Mouse (Mus musculus): ENCODE measurements around the gene Lim2.

Gene Lim2

GRCm38 (mm10) chr7:43447801-43448200 lies 20.3 kb downstream of the Lim2 start:
- DNase-seq, result no peak

GRCm38 (mm10) chr7:43448246-43448645 lies 20.8 kb downstream of the Lim2 start:
- DNase-seq, result no peak

GRCm38 (mm10) chr7:43449811-43450210 lies 22.3 kb downstream of the Lim2 start:
- no peak for DNase-seq

- no peak for DNase-seq
These were observed 24.3 kb downstream of the Lim2 start for GRCm38 (mm10) chr7:43451726-43452125.

- no peak for DNase-seq
These were observed 25.1 kb downstream of the Lim2 start for GRCm38 (mm10) chr7:43452609-43453008.

GRCm38 (mm10) chr7:43453599-43454355 lies 26.3 kb downstream of the Lim2 start:
- no peak for DNase-seq

GRCm38 (mm10) chr7:43454371-43454770 lies 26.9 kb downstream of the Lim2 start:
- DNase-seq, result no peak

GRCm38 (mm10) chr7:43462851-43463250 lies 35.4 kb downstream of the Lim2 start, which contains the start of gene Vsig10l:
TSS of gene Vsig10l (plus strand) at chr7:43463151.
- DNase-seq, result no peak

- DNase-seq, result no peak
These were observed 36.5 kb downstream of the Lim2 start for GRCm38 (mm10) chr7:43463976-43464375.

GRCm38 (mm10) chr7:43464864-43465343 lies 37.4 kb downstream of the Lim2 start:
- DNase-seq, result no peak

GRCm38 (mm10) chr7:43465344-43466098 lies 38.1 kb downstream of the Lim2 start:
- peak; percentile 68 to 79 for DNase-seq

- peak; percentile 82 to 88 for DNase-seq
These were observed 38.7 kb downstream of the Lim2 start for GRCm38 (mm10) chr7:43466099-43466694.

- peak; percentile 42 to 49 for DNase-seq
These were observed 42.9 kb downstream of the Lim2 start for GRCm38 (mm10) chr7:43470373-43470772.

- no peak for DNase-seq
These were observed 48.2 kb downstream of the Lim2 start for GRCm38 (mm10) chr7:43475706-43476105.

GRCm38 (mm10) chr7:43476376-43476775 lies 48.9 kb downstream of the Lim2 start:
- DNase-seq, result no peak

GRCm38 (mm10) chr7:43481191-43481590 lies 53.7 kb downstream of the Lim2 start:
- no peak for DNase-seq

- DNase-seq, result peak in 1 of 2 experiments; percentile 38
These were observed 54.7 kb downstream of the Lim2 start for GRCm38 (mm10) chr7:43482090-43482716.

GRCm38 (mm10) chr7:43483236-43483635 lies 55.8 kb downstream of the Lim2 start:
- DNase-seq, result no peak
